Mouse (Mus musculus) cerebellum, postnatal 14 days (tissue): Measurements from ENCODE around the gene Adh4.
"Not testable (repeated sequence)": the region's sequence is repeated elsewhere in the genome, so short reads cannot be mapped to it uniquely, and the experiment has no call there.

ENCODE experiments used
- DNase-seq, 2 experiments: peaks; one replicate each; pipeline ENCODE4 v3.0.0; 2021; ENCODE audit warnings: mixed read lengths in 2 of 2

The Adh4 gene

DNA sequence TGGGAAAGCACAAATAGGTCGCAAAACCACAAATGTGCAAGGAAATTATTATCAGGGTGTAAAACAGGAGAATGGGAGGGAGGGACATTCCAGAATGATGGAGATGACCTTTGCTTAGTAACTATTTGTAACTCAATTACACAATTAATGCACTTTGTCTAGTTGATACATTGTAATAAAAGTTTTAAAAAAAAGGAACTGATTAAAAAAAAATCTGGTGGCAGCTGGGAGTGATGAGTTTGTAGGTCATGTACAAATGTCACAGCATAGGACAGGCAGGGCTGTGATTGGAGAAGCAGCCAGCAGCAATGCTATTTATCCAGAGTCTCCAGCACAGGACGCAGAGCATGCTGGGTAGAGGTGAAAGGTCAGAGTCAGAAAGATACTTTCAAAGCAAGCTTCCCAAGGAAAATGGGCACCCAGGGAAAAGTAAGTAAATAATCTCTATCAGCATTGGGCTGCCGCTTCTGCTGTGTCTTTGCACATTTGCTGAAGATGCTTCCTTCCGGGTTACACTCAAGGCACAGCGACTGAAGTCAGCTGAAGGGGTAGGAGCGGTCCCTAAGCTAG lies at the start of gene Adh4:
Gene Adh4 (plus strand): TSS at position 346 of the 570 bp plus-strand sequence.
- no peak for DNase-seq

- no peak for DNase-seq
Measured at GRCm38 (mm10) chr3:138366181-138366580, 49.1 kb upstream of the Adh4 start.

DNA sequence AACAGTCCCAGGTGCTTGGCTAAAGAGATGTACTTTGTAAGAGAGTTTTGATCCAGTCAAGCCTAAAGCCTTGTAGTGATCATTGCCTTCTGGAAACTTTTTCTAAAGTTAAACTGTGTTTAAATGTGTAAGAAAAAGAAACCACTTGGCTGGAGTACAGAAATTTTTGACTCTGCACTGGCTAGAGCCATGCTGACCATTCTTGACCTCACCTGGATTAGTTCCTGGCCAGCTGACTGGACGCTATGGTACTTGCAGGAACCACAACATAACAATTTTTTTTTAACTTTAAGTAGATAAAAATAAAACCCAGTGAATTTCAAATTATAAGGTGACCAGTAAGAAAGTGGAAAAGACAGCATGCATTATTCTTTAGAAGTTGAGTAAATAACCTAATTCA lies 45.7 kb upstream of the Adh4 start:
- DNase-seq: no peak

DNA sequence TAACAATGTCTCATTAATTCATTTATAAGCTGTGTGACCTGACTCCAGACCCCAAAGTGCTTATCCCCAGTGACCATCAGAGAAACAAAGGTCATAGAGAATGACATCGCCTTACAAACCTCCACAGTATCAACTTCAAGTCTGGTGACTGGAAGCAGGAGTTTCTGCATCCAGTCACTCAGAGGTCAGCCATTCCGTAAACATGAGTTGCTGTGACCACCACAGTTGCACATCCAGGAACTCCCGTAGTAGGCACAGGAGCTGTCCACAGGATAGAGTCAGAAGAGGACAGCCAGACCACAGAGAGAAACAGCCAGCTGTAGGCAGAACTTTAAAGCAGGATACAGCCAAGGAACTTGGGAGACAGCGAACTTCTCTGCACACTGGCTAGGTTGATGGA lies 45.0 kb upstream of the Adh4 start:
- DNase-seq: not testable (repeated sequence)

DNA sequence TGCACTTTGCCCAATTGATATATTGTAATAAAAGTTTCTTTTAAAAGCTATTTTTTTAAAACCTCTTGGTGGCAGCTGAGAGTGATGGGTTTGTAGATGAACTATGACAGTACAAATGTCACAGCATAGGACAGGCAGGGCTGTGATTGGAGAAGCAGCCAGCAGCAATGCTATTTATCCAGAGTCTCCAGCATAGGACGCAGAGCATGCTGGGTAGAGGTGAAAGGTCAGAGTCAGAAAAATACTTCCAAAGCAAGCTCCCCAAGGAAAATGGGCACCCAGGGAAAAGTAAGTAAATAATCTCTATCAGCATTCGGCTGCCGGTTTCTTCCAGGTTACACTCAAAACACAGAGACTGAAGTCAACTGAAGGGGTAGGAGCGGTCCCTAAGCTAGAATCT lies 41.3 kb upstream of the Adh4 start:
- no peak for DNase-seq

DNA sequence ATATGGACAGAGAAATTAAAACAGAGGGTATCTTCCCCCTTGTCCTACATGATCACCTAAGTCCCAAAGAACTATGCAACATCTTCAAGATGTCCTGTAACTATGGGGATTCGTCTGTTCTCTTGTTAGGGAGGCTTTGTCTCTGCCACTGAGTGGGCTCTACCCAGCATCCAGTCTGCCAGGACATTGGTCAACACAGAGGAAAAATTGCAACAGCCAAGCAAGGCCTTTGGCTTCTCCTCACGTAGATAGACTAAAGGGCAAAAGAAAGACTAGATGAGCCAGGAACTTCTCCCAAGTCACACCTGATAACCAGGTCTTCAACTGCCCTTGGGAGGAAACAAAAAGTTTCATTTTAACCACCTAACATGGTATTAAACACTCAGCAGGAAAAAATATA lies 40.1 kb upstream of the Adh4 start:
- DNase-seq: no peak

DNA sequence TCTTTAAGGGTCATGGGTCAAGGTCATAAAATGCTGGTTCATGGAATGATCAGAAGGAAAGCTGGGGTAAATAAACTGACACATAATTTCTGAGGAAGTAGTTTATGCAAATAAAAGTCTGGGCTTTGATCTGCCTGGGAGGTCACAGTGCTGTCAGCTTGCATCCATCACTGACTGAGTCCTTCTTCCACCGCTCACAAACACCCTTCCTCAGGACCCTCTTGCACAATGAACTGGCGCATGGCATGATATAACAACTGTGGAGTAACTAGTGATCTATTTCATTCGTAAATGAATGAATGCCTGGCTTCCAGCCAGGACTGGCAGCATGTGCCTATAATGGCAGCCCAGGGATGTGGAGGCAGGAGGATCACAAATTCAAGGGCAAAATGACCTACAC lies 34.1 kb upstream of the Adh4 start:
- peak; percentile 3 to 9 for DNase-seq

GRCm38 (mm10) chr3:138387155-138387554 lies 28.1 kb upstream of the Adh4 start:
- DNase-seq: no peak

GRCm38 (mm10) chr3:138404872-138405271 lies 10.4 kb upstream of the Adh4 start:
- DNase-seq: no peak

DNA sequence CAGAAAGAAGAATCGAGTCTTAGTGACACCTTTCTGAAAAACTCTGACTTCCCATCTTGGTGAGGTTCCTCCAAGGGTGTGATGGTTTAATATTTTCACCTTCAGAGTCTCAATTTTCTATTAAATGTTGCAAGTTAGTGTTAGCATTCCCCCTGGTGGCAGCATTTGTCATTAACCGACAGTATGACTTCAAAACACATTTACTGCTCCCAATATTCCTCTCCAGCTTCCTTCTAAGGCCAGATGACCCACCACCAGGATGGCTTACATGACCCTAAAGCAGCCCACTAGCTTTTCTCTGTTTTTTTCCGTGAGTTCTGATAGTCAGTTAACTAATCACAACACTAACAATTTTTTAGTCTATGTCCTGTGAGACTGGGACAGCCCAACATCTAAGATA lies 9.9 kb upstream of the Adh4 start:
- peak; percentile 66 to 74 for DNase-seq

DNA sequence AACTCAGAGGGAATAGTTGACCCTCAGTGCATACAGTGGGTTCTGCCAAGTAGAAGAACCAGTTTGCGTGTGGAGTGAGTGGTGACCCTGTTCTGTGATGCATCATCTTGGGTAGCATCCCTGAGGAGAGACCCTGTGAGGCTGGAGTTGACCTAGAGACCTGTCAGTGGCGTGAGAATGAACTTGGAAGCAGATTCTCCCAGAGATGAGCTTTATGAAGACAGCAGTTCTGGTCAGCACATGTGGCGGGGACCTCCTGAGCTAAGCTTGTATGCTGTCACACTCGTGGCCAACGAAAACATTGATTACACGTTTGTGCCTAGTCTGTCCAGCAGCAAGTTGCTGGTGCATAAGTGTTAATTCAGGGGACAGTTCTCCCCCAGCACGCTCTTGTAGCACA lies 9.4 kb upstream of the Adh4 start:
- no peak for DNase-seq

DNA sequence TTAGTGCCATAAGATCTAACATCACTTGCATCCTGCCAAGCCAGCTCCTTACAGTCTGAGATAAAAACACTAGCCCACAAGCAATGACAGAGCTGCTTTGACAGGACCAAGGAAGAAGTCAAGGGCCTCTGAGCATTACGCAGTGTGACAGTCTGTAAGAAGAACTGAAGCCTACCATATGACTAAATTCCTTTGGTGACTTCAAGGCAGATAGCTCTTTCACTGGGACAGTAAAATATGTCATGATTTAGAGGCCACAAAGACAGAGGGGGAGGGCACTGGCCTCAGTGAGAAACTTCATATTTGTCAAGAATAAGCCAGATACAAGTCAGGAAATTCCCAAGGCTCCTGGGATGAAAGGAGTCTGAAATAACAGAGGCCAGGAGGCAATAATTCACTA lies 7.3 kb upstream of the Adh4 start:
- DNase-seq: no peak

GRCm38 (mm10) chr3:138409585-138409984 lies 5.7 kb upstream of the Adh4 start:
- no peak for DNase-seq

DNA sequence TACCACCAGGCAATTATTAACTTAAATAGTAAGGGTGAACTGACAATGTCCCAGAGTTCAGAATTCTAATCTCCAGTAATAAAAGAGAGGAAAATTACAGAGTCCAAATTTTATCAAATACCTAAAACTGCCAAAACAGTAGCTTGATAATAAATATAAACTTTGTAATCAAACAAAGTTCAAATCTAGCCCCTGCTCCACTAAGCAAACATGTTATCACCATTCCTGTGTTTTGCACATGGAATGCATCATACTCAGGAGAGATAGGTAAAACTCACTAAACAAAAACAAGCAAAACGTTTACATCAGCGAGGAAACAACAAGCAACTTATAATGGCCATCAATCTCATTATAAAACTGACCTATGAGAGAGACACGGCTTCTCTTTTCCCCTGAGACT lies 5.1 kb upstream of the Adh4 start:
- no peak for DNase-seq

GRCm38 (mm10) chr3:138419369-138419768 lies 4.1 kb downstream of the Adh4 start:
- no peak for DNase-seq

DNA sequence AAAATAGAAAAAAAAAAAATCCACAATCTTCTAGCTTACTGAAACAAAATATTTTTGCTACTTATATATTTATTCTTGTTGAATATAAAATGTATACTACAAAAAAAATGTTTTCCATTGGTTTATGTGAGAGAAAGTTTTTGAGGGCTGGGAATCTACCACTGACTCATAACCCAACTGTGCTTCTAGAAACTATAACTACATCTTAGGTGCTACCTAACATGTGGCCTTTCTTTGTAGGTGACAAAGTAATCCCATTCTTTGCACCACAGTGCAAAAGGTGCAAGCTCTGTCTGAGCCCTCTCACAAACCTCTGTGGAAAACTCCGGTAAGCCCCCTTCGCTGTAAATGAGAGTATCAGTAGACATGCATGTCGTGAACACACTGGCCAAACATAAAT lies 5.1 kb downstream of the Adh4 start:
- no peak for DNase-seq

GRCm38 (mm10) chr3:138423664-138424063 lies 8.4 kb downstream of the Adh4 start:
- DNase-seq: no peak

DNA sequence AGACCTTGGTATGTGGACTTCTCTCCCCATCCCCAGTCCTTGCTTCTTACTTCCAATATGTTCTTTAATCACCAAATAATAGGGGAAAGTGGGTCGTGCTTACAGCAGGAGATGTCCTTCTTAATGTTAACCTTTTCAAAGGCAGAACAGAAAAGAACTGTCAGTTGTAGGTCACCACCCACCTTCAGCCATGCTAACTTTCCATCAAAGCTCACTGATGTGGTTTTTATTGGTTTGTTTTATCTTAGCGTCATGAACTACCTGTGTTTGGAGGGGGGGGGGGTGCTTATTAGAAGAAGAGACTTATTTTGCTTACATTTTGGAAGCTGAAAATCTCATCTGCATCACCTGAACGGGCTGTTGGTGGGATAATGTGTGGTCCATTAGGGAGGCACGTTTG lies 9.0 kb downstream of the Adh4 start:
- DNase-seq: no peak

- no peak for DNase-seq
Measured at GRCm38 (mm10) chr3:138430360-138430976, 15.2 kb downstream of the Adh4 start.

DNA sequence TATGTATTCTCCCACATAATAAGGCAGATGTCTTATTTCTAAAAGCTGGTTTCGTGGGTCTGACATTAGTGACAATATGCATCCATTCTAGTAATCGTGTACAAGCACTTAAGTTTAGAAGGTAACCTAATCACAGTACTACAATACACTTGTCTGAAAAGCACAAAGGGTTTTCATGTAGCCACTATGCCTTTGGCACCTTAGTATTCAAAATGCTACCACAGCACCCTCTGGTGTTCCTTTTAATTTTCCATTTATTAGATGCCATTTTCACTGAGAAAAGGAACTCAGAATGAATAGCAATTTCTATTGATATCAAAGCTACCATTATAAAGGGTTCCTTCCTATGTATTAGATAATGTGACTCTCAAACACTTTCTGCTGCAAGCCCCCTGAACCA lies 16.6 kb downstream of the Adh4 start:
- DNase-seq: peak; percentile 33 to 57

DNA sequence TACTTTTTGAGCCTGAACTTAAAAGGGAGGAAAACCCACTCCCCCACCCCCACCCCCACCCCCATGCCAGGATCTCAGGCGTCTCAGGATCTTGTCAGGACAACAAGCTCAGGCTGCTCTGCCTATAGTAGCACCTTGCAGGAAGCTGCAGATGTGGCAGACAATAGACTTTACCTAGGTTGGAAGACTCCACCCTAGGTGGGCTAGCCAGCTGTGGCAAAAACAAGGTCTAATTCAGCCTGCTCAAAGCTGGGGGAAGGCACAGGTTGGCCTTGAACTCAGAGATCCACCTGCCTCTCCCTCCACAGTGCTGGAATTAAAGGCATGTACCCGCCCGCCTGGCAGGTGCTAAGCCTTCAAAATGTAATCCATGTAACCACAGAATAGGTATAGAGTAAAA lies 23.4 kb downstream of the Adh4 start:
- DNase-seq: no peak

GRCm38 (mm10) chr3:138442203-138442602 lies 26.9 kb downstream of the Adh4 start:
- no peak for DNase-seq

DNA sequence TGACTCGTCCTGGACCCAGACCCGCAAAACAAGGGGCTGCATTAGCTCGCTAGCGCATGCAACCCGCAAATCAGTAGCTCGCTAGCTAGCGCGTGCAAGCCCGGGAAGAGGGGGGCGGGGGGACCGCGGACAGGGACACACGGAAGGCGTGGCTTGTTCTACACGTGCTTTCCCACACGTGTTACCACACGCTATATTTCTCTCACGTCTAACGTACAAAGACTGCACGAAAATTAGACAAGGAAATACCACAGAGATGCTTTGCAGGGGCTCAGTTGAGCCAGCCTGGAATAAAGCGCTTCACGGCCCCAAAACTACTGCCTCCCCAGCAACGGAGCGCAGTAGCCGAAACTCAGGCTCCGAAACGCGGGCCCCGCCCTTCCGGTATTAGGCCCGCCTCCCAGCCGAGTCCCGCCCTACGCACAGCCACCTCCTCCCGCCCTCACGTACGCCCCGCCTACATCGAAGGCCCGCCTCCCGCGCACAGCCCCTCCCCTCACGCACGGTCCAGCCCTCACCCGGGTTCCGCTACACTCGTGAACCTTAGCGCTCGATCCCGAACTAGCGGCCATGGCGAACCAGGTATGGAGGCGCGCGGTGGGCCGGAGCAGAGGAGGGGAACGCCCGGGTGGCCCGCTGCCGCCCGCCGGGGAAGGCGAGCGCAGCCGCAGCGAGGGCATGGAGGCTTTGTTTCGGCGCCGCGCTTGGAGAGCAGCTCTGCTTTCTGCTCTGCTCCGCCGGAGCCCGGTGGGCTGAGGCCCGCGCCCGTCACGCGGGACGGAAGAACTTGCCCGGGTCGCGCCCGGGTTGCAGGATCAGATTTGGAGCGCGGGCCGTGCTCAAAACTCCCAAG lies 27.6 kb downstream of the Adh4 start, which contains the start of gene Adh5:
Gene Adh5 (plus strand): TSS at position 482 of the 853 bp plus-strand sequence.
- peak; percentile 93 to 94 for DNase-seq

DNA sequence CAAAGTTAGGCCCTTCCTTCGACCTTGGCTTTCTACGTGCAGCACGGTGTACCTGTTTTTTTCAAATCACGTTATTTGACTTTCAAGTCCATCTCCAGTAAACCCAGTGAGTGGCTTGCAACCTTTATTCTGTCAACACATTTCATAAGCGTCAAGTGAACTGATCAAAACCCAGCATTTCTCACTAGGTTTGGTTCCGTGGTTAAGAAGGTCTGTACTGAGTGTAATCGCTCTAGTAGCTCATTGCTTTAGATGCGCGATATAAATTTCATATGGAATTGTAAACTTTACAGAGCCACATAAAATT lies 28.2 kb downstream of the Adh4 start:
- no peak for DNase-seq
